Mouse (Mus musculus): ENCODE results near the gene Osbp2.

DNA sequence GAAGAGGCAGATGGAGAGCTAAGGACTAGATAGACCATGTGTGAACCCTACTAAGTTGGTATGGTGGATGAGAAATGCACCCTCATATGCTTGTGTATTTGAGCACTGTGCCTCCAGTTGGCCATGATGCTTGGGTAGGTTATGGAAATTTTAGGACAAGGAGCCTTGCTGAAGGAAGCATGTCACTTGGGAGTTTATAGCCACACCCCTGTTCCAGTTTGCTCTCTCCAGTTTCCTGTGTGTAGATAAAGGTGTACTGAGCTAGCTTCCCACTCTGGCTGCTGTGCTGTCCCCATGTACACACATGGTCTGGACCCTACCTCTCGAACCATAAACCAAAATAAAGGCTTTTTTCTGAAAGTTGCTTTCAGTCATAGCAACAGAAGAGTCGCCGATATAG lies 9.5 kb downstream of the Osbp2 start:
- TF ChIP-seq GATA1 (IDR thresholded peaks at IDR 0.05; ENCODE audit: borderline replicate concordance, low read length) (no peak), FLI1 (IDR thresholded peaks at IDR 0.05; ENCODE audit: low read length) (no peak)
